Mouse (Mus musculus) gastrocnemius, adult 2 months (tissue): Measurements from ENCODE around the gene Trap1. TPM values are rescaled to one million over a fixed set of nuclear protein-coding genes. Genes with fewer than 3 reads are reported as not detected.
A peak's percentile ranks its signal among the peaks of the same experiment; 100 is the strongest.
"Not testable (repeated sequence)": the region's sequence is repeated elsewhere in the genome, so short reads cannot be mapped to it uniquely, and the experiment has no call there.

Experiments
- DNase-seq: peaks from one replicate; pipeline ENCODE4 v3.0.0; 2022
- H3K27ac ChIP-seq: fragments of 200-600 bp; 2 replicates; pipeline ENCODE4 v1.8.1; 2022; ENCODE audit warnings: mild to moderate bottlenecking
- H3K4me3 ChIP-seq: fragments of 200-600 bp; 2 replicates; pipeline ENCODE4 v1.8.1; 2022; ENCODE audit warnings: mild to moderate bottlenecking, moderate library complexity
- CTCF ChIP-seq: fragments of 200-600 bp; IDR thresholded peaks from 2 replicates; pipeline ENCODE4 v1.8.1; 2022; ENCODE audit warnings: antibody characterized with exemption, mild to moderate bottlenecking, moderate library complexity
- intact Hi-C: fragments of 180-260 bp; cut with DNase I; formaldehyde crosslinking; loops from one replicate; pipeline ENCODE4 v1.15.1; 2025
- long read RNA-seq, 2 experiments: library from polyadenylated mRNA; stranded (forward); transcript quantifications; one replicate each; pipeline ENCODE4 v2.0.0; 2021
- total RNA-seq, 2 experiments: library from RNA; stranded (reverse); gene quantifications; 2 replicates each; pipeline ENCODE4 v1.2.3; 2021

Gene Trap1
- 100 to 1,000 TPM; 118 to 132 TPM for total RNA-seq
- long read RNA-seq, experiment 1, transcript Trap1-201 (18 exons, 2,320 nt) = major isoform, 193 of 214 reads
- long read RNA-seq, experiment 1, partial matches to known transcripts = 11 of 214 reads
- long read RNA-seq, experiment 1, other reads (novel, unspliced or antisense) = 10 of 214 reads
- long read RNA-seq, experiment 2, transcript Trap1-201 (18 exons, 2,320 nt) = major isoform, 185 of 202 reads
- long read RNA-seq, experiment 2, partial matches to known transcripts = 9 of 202 reads
- long read RNA-seq, experiment 2, other reads (novel, unspliced or antisense) = 8 of 202 reads

DNA sequence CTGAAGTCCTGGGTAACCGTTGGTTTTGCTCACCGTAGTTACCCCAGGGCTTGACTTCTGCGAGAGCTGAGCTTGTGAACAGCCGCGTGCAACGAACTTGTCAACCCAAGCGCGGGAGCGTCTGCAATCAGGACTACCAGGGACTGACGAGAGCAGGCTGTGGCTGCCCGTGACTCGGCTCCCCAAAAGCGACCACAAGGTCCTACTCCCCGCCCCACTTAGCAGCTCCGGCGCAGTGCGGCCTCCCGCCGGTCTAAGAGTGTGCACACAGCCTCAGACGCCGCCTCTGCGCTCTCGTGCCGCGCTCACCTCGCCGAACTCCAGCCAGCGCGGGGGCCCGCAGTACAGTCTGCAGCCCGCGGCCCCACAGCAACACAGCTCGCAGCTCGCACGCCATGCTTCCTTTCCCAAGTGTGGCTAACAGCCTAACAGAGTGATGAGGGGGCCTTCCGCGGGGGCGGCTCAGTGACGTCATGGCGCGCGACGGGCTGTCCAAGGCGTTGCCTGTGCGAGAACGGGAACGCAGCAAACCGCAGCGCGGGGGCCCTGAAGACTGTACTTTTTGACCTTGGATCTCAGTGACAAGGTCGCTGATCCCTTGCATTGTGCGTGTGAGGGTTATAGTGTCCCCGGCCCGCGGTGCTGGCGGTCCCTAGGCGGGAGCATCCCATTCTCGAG is at the start of gene Trap1:
TSS of gene Trap1 (minus strand) at position 444 of the 678 bp plus-strand sequence.
- Histone ChIP-seq H3K27ac (peak within 1 kb of the TSS; percentile 98), H3K4me3 (peak within 1 kb of the TSS; percentile 84)
- TF ChIP-seq CTCF = no peak
- intact Hi-C loops = loop anchor here (1.0 kb wide), 1 partner anchor 137 kb away; no protein-coding TSS in a partner anchor
- DNase-seq = peak; percentile 95

DNA sequence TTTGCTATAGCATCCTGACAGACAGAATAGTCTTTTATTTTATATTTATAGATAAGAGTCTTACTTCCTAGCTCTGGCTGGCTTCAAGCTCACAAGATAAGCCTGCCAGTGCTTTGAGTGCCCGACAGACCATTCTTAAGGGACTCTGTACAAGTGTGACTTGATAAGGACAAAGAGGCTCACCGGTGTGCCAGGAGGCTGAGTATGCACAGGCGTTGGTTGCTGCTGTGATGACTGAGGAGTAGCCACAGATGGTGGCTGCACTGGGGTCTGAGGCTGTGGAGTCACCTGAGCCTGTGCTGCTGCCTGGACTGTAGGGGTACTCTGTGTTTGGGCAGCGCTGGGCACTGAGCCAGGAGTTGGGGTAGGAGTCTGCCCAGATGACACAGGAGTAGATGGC is 39.4 kb upstream of the Trap1 start:
- peak; percentile 45 for DNase-seq
- intact Hi-C loops = no loop called here
- TF ChIP-seq CTCF = no peak
- no peak overlapping the region for H3K4me3 ChIP-seq
- H3K27ac ChIP-seq = no peak overlapping the region

DNA sequence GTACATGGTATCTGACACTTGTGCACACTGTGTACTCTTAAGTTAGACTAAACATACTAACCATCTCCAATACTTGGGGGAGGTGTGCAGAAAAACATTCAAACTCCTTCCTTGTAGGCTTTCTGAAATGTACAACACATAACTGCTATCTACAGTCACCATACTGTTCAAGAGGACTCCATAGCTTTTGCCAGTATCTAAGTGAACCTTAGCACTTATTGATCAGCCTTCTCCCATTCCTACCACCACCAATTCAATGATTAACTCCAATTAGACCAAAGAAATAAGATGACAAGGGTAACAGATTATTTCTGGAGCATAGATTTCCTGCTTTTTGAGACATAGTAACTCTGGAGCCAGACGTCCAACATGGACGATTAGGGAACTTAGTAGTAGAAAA is 22.7 kb upstream of the Trap1 start:
- no peak for TF ChIP-seq CTCF
- DNase-seq = no peak
- H3K4me3 ChIP-seq = no peak overlapping the region
- intact Hi-C loops = no loop called here
- no peak overlapping the region for H3K27ac ChIP-seq

DNA sequence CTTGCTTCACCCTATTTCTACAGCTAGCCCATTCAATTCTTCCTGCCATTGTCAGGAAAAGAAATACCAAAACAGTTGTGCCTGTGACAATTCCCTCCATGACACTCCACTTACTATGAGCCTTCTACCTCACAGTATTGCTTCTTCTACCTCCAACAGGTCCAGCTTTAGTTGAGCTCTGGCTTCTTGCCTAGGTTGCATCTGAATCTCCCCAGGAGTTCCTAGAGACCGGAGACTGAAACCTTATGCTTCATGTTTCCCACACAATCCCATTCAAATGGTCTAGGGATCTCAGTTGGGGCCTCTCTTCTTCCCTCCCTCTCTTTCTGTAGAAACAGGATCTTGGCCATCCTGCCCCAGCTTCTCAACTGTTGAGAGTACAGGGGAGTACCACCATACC is 19.9 kb upstream of the Trap1 start:
- intact Hi-C loops = no loop called here

DNA sequence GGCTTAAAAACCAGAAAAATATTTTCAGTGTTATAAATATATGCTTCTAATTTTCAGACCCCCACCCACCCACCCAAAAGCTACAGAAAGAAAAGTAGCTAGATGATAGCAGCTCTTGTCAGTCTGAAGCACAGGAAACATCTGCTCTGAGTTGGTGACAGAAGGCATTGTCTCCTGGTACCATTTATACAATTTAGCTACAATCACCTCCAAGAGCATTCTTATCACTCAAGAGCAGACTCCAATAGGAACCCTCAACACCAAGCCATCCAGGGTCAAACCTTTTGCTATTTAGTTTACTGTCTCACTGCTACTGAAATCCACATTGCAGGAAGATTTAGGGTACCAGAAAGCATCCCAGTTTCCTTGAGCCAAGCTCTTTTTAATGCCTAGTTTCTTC is 19.3 kb upstream of the Trap1 start:
- no peak for DNase-seq
- no peak for TF ChIP-seq CTCF
- Histone ChIP-seq H3K27ac (no peak overlapping the region), H3K4me3 (no peak overlapping the region)
- intact Hi-C loops = no loop called here

More for the DNA sequence above, 19.9 kb upstream of the Trap1 start:
- no peak for DNase-seq
- no peak overlapping the region for H3K4me3 ChIP-seq
- H3K27ac ChIP-seq = no peak overlapping the region
- TF ChIP-seq CTCF = no peak

DNA sequence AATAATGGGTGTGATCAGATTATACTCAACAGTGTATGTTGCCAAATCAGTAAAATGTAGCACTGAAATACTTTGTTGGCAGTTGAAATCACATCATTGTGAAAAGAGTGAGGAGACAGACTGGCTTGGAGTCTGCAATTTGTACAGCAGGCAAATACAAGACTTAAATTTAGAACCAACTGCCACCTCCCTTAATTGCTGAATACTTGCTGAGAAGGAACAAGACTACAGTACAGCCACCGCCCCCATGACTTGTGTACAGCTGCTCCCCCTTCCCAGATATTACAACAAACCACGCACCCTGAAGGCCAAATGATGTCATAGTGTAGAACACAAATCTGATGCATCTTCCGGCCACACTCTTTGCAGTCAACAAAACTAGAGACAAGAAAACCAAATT is 18.5 kb upstream of the Trap1 start:
- TF ChIP-seq CTCF = no peak
- intact Hi-C loops = no loop called here
- Histone ChIP-seq H3K27ac (no peak overlapping the region), H3K4me3 (no peak overlapping the region)
- no peak for DNase-seq

DNA sequence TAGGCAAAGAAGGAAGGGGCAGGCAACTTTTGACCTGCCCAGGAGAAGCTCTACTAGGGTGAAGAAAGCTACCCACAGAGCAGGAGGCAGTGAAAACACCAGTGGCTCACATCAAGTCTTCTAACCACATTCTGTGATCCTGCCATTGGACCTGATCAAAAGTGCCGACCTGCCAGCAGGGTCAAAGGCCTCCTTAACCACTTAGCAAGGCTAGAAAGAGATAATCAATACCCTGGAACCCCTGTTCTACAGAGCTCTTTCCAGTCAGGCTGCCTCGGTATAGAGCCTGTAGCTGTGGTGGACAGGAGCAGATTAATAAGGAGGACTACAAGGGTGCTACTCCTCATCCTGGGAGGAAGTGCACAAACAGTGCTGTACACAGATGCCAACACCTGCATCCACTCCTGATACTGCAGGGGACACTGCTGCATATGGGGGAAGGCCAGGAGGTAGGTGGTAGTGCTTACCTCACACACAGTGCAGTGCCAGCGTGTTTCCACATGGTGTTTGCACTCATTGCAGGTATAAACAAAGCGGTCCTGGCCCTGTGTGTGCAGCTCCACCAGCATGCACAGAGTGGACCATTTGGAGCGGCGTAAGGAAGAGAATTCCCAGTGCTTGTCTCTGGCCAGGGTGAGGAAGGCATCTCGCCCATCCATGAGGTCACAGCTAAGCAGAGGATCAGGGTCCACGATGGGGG is 9.7 kb upstream of the Trap1 start:
- Histone ChIP-seq H3K4me3 (no peak overlapping the region), H3K27ac (no peak overlapping the region)
- intact Hi-C loops = no loop called here
- TF ChIP-seq CTCF = no peak
- no peak for DNase-seq

DNA sequence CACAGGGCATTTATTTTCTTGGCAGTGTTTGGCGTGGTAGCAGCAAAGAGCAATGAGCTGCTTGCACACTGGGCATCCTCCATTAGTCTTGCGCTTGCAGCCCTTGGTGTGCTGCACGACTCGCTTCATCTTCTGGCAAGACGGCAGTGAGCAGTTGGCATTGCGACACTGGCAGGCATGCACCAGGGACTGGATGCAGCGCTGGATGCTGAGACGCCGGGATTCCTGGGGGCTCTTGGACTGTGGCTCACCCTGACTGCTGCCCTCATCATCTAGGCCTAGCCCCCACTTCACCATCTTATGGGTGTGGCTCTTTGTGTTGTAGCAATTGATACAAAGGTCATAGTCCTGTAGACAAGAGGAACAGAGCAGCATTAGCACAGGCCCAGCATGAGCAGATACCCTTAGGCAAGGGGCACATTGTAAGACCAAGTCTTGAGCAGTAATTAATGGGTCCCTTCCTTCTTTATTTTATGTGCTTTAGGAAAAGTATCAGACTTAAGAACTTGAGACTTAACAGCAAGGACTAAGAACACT is 8.3 kb upstream of the Trap1 start:
- no peak for DNase-seq
- no peak overlapping the region for H3K27ac ChIP-seq
- no peak overlapping the region for H3K4me3 ChIP-seq
- TF ChIP-seq CTCF = no peak
- intact Hi-C loops = no loop called here

DNA sequence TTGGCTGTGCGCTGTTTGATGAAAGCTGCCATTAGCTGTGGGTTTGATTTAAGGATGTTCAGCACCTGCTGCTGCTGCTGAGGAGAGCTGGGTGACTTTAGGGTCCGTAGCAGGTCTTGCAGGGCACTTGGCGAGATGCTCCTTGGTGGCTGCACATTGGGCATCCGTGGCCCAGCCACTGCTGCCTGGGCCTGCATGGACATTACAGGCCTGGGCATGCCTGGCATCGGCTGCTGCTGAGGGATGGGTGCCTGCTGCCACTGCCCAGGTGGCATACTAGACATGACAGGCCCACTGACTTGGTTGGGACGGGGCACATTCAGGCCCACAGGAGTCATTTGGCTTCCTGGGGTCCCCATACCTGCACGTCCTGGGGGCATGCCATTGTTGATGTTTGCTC is 7.4 kb upstream of the Trap1 start:
- no peak overlapping the region for H3K27ac ChIP-seq
- no peak for TF ChIP-seq CTCF
- intact Hi-C loops = no loop called here
- DNase-seq = no peak
- H3K4me3 ChIP-seq = no peak overlapping the region

DNA sequence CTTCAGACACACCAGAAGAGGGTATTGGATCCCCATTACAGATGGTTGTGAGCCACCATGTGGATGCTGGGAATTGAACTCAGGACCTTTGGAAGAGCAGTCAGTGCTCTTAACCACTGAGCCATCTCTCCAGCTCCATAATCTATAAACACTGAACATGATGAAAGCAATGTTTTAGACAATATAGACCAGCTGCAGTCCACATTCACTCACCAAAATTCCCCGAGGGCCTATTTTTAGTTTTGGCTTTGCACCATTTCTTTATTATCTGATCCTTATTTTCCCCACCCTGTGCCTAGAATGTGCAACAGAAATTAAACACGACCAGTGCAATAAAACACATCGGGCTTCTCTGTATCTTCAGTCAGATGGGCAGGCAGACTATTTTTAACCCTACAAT is 2.8 kb upstream of the Trap1 start:
- intact Hi-C loops, H3K4me3 ChIP-seq, H3K27ac ChIP-seq, DNase-seq: not testable (repeated sequence)

DNA sequence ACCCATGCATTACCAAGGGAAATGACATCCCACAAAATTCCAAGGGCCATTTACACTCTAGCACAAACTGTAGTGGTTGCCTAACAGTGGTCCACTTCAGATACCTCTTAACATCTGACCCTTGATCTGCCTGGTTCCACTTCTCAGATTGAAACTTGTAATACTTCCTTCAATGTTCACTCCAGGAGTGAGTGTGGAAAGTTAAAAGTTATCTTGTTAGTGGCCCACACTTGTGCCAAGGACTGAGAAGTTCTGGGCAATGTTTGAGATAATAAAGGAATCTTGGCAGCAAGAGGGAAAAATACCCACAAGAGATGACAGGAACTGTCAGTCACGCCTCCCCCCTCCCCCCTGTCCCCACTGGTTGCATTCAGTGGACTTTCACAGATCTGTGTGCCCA is 2.0 kb upstream of the Trap1 start:
- Histone ChIP-seq H3K27ac (no peak overlapping the region), H3K4me3 (no peak overlapping the region)
- DNase-seq = no peak
- TF ChIP-seq CTCF = no peak
- intact Hi-C loops = no loop called here

DNA sequence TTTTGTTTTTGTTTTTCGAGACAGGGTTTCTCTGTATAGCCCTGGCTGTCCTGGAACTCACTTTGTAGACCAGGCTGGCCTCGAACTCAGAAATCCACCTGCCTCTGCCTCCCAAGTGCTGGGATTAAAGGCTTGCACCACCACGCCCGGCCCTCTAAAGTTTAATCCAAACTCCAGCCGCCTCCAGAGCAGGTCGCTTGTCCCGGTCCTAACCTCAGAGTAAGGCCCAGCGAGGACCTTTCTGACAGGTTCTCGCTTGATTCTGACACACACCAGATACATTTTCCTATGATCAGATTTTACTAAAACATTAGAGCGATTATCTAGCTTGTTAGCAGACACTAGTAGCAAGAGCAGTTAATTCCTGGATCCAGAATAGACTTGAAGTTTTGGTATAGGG is 675 bp upstream of the Trap1 start:
- peak; percentile 27 for DNase-seq
- H3K4me3 ChIP-seq = peak overlapping the region; percentile 84

DNA sequence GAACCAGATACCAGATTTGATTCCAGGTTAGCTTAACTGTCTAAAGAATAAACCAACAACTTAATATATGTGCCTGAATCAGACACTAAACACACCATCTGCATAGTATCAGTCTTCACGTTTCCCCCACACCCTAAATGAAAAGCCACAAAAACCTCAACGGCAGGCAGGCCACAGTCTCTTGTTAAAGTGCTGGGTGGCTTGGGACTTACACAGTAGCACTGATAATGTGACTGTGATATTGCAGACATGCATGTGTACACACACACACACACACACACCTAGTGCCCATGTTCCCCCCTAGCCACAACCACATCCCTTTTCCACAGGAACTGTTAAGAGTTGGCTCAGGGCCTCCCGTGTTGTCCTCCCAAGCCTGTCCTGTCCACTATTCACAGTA is 2.8 kb downstream of the Trap1 start:
- intact Hi-C loops = no loop called here
- Histone ChIP-seq H3K27ac (no peak overlapping the region), H3K4me3 (no peak overlapping the region)
- no peak for TF ChIP-seq CTCF
- no peak for DNase-seq

More for the DNA sequence above, 675 bp upstream of the Trap1 start:
- peak overlapping the region; percentile 98 for H3K27ac ChIP-seq
- intact Hi-C loops = not testable (repeated sequence)
